Mouse (Mus musculus): ENCODE measurements around the gene Ino80d. TPM values are rescaled to one million over a fixed set of nuclear protein-coding genes. Genes with fewer than 3 reads are reported as not detected.

Gene Ino80d
- polyA plus RNA-seq, 1 experiment from 2014 or later, result 7.9 TPM

DNA sequence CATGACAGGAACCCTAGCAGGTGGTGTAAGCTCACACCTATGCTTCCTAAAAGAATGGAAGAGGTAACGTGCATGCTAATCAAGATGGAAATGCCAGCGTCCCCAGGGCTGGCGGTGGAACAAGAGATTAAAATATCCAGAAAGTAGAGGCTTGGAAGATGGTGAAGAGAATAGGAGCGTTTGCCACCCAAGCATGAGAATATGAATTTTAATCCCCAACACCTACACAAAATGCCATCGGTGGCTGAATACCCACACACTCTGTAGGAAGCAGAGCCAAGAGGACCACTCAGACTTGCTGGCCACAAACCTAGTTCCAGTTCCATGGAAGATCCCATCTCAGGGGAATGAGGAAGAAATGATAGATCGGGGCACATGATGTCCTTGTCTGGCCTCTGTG, 195.2 kb downstream of the Ino80d start:
- WGBS, result 90% methylated on average over 6 of the region's 6 CpGs
- Histone ChIP-seq H3K4me3 (ENCODE audit: low read depth, low read length) (no peak overlapping the region), H3K9me3 (replicated peaks; ENCODE audit: control insufficient read depth, low read length) (no peaks in the 10 kb centered on the region), H3K9ac (replicated peaks; ENCODE audit: low read length) (no peak overlapping the region), H3K36me3 (replicated peaks; ENCODE audit: control insufficient read depth, insufficient read depth, low read depth, low read length) (no peaks in the 10 kb centered on the region), H3K4me1 (ENCODE audit: control insufficient read depth, insufficient read depth, low read length) (no peaks in the 10 kb centered on the region), H3K27ac (replicated peaks; ENCODE audit: low read depth, low read length) (no peak overlapping the region), H3K4me2 (ENCODE audit: low read depth, low read length) (no peak overlapping the region), H3K27me3 (ENCODE audit: control insufficient read depth, insufficient read depth, low read length) (no peaks in the 10 kb centered on the region)
- ATAC-seq (replicated peaks; ENCODE audit: insufficient number of reproducible peaks, low FRiP score, low TSS enrichment, low read depth) (no peak), DNase-seq (ENCODE audit: low spot score) (no peak)

DNA sequence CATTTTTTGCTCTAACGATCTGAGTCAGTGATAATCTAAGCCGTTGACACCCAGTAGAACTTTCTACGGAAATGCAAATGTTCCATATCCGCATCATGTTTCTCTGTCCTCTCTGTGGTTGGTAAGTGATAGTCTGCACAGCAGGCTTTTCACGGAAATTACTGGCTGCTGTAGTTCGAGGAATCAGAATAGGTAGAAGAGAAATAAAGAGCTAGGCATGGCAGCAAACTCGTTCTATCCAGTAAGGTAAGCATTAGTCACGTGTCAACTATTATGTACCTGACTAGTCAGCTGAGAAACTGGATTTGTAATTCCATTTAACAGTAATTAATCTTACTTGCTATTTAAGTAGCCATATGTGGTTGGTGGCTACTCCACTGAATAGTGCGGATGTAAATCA, 197.9 kb downstream of the Ino80d start:
- no peaks in the 10 kb centered on the region for H3K27me3 ChIP-seq (ENCODE audit: control insufficient read depth, insufficient read depth, low read length)
- no peak for ATAC-seq (replicated peaks; ENCODE audit: insufficient number of reproducible peaks, low FRiP score, low TSS enrichment, low read depth)
- no peak overlapping the region for H3K4me3 ChIP-seq (ENCODE audit: low read depth, low read length)
- H3K4me1 ChIP-seq (ENCODE audit: control insufficient read depth, insufficient read depth, low read length), result no peaks in the 10 kb centered on the region
- no peak for DNase-seq (ENCODE audit: low spot score)
- no peak overlapping the region for H3K4me2 ChIP-seq (ENCODE audit: low read depth, low read length)
- 86% methylated on average over 9 of the region's 9 CpGs for WGBS
- H3K9me3 ChIP-seq (replicated peaks; ENCODE audit: control insufficient read depth, low read length), result no peaks in the 10 kb centered on the region
- H3K9ac ChIP-seq (replicated peaks; ENCODE audit: low read length), result no peak overlapping the region
- H3K36me3 ChIP-seq (replicated peaks; ENCODE audit: control insufficient read depth, insufficient read depth, low read depth, low read length), result no peaks in the 10 kb centered on the region
- H3K27ac ChIP-seq (replicated peaks; ENCODE audit: low read depth, low read length), result no peak overlapping the region

DNA sequence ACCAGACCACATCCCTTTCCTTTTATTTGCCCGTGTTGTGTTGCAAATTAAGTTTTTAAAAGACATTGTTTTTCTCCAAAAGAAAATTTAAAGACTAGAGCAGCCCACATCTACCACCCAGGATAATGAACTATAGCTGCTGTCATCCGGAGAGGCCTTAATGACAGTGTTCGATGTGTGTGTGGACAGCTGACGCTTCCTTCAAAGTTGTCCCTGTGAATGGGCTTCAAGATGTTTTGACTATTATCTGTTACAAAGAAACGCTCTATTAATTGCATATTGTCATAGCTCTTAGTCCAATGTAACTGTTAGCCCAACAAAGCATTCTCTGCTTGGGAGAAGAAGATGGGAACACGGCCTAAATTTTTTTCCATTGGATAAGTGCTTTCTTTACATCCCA, 200.0 kb downstream of the Ino80d start:
- Histone ChIP-seq H3K27ac (replicated peaks; ENCODE audit: low read depth, low read length) (no peak overlapping the region), H3K4me2 (ENCODE audit: low read depth, low read length) (no peak overlapping the region), H3K9me3 (replicated peaks; ENCODE audit: control insufficient read depth, low read length) (no peaks in the 10 kb centered on the region), H3K36me3 (replicated peaks; ENCODE audit: control insufficient read depth, insufficient read depth, low read depth, low read length) (no peaks in the 10 kb centered on the region), H3K4me1 (ENCODE audit: control insufficient read depth, insufficient read depth, low read length) (no peaks in the 10 kb centered on the region), H3K4me3 (ENCODE audit: low read depth, low read length) (no peak overlapping the region), H3K27me3 (ENCODE audit: control insufficient read depth, insufficient read depth, low read length) (no peaks in the 10 kb centered on the region), H3K9ac (replicated peaks; ENCODE audit: low read length) (no peak overlapping the region)
- ATAC-seq (replicated peaks; ENCODE audit: insufficient number of reproducible peaks, low FRiP score, low TSS enrichment, low read depth), result no peak
- 82% methylated on average over 6 of the region's 6 CpGs for WGBS
- no peak for DNase-seq (ENCODE audit: low spot score)

DNA sequence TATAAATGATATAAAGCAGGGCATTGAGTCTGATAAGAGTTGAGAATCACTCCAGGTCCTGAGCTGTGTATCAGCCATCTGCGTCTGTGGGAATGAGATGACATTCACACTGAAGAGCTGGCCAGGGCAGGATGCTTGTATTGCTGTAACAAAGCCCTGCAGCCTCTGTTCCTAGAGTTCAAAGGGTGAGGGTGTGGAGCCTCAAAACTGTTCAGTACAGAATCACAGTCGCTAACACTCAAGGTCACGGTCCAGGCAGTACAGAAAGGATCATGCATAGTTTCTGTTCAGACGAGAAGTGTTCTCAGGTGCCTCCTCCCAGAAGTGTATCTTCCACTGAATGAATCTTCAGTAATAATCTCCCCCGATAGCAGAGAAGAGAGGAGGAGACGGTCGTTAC, 203.0 kb downstream of the Ino80d start:
- WGBS, result 64% methylated on average over 7 of the region's 7 CpGs
- no peak overlapping the region for H3K9ac ChIP-seq (replicated peaks; ENCODE audit: low read length)
- H3K27me3 ChIP-seq (ENCODE audit: control insufficient read depth, insufficient read depth, low read length), result no peaks in the 10 kb centered on the region
- no peak for DNase-seq (ENCODE audit: low spot score)
- no peak overlapping the region for H3K4me3 ChIP-seq (ENCODE audit: low read depth, low read length)
- no peak overlapping the region for H3K27ac ChIP-seq (replicated peaks; ENCODE audit: low read depth, low read length)
- no peak for ATAC-seq (replicated peaks; ENCODE audit: insufficient number of reproducible peaks, low FRiP score, low TSS enrichment, low read depth)
- no peak overlapping the region for H3K4me2 ChIP-seq (ENCODE audit: low read depth, low read length)
- H3K9me3 ChIP-seq (replicated peaks; ENCODE audit: control insufficient read depth, low read length), result no peaks in the 10 kb centered on the region
- no peaks in the 10 kb centered on the region for H3K4me1 ChIP-seq (ENCODE audit: control insufficient read depth, insufficient read depth, low read length)
- no peaks in the 10 kb centered on the region for H3K36me3 ChIP-seq (replicated peaks; ENCODE audit: control insufficient read depth, insufficient read depth, low read depth, low read length)

DNA sequence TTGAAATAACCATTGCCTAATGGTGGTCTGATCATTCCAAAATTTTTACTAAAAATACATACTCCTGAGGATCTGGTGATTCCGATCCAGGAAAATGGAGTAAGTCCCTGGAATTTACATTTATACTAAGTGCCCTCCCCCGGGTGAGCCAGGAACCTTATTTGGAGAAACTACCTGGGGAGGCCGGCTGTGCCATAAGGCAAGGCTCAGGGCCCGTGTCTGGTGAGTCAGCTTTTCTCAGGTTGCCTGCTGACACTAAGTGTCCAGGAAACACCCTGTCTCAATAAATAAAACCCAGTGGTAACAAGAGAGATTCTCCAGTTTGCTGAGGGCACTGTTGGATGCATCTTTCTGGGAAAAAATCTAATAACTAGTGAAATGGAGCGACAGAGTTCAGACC, 205.3 kb downstream of the Ino80d start:
- Histone ChIP-seq H3K36me3 (replicated peaks; ENCODE audit: control insufficient read depth, insufficient read depth, low read depth, low read length) (no peaks in the 10 kb centered on the region), H3K27me3 (ENCODE audit: control insufficient read depth, insufficient read depth, low read length) (no peaks in the 10 kb centered on the region)
- no peak for ATAC-seq (replicated peaks; ENCODE audit: insufficient number of reproducible peaks, low FRiP score, low TSS enrichment, low read depth)

DNA sequence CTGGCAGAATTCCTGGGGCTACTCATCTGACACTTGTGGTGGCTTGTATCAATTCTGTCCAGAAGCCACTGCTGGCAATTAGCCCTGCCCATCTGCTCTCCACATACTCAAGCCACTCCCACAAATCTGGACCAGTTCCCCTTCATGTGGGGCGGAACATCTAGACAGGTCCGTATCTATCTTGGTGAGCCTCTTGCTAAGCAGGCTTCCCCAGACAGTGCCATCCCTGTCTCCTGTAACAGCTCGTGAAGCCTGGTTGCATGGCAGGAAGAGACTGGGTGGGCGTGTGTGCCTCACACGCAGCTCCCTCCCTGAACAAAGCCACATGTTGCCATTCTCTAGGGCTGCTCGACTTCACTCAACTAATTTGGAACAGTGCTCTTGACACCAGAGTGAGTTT, 206.0 kb downstream of the Ino80d start:
- no peak overlapping the region for H3K9ac ChIP-seq (replicated peaks; ENCODE audit: low read length)
- no peak overlapping the region for H3K4me2 ChIP-seq (ENCODE audit: low read depth, low read length)
- no peaks in the 10 kb centered on the region for H3K27me3 ChIP-seq (ENCODE audit: control insufficient read depth, insufficient read depth, low read length)
- DNase-seq (ENCODE audit: low spot score) (peak; percentile 53), ATAC-seq (replicated peaks; ENCODE audit: insufficient number of reproducible peaks, low FRiP score, low TSS enrichment, low read depth) (no peak)
- no peaks in the 10 kb centered on the region for H3K4me1 ChIP-seq (ENCODE audit: control insufficient read depth, insufficient read depth, low read length)
- no peak overlapping the region for H3K4me3 ChIP-seq (ENCODE audit: low read depth, low read length)
- WGBS, result 50% methylated on average over 6 of the region's 6 CpGs
- H3K36me3 ChIP-seq (replicated peaks; ENCODE audit: control insufficient read depth, insufficient read depth, low read depth, low read length), result no peaks in the 10 kb centered on the region
- no peaks in the 10 kb centered on the region for H3K9me3 ChIP-seq (replicated peaks; ENCODE audit: control insufficient read depth, low read length)
- H3K27ac ChIP-seq (replicated peaks; ENCODE audit: low read depth, low read length), result no peak overlapping the region

More for the DNA sequence above, 205.3 kb downstream of the Ino80d start:
- Histone ChIP-seq H3K9ac (replicated peaks; ENCODE audit: low read length) (no peak overlapping the region), H3K9me3 (replicated peaks; ENCODE audit: control insufficient read depth, low read length) (no peaks in the 10 kb centered on the region), H3K4me1 (ENCODE audit: control insufficient read depth, insufficient read depth, low read length) (no peaks in the 10 kb centered on the region), H3K4me3 (ENCODE audit: low read depth, low read length) (no peak overlapping the region), H3K4me2 (ENCODE audit: low read depth, low read length) (no peak overlapping the region), H3K27ac (replicated peaks; ENCODE audit: low read depth, low read length) (no peak overlapping the region)
- no peak for DNase-seq (ENCODE audit: low spot score)
- 74% methylated on average over 5 of the region's 5 CpGs for WGBS

Small RNAs within 50 kb of the gene (microRNA-seq; reads per million reads assigned to microRNA genes)
- gene Gm24557 (ENCODE audit: borderline number of aligned reads) (not detected), gene Gm44468 (ENCODE audit: borderline number of aligned reads) (not detected)

Other genes with a start within 250 kb of the Ino80d start
- 611 and 644 TPM in 2 replicates for gene Eef1b2, start 62.2 kb upstream of the Ino80d start, polyA plus RNA-seq (2014; fragmentation: Nextera tagmentation; extraction: Ambion mirVana)
- gene Ndufs1, start 62.2 kb upstream of the Ino80d start, polyA plus RNA-seq (2014; fragmentation: Nextera tagmentation; extraction: Ambion mirVana), result 160 and 162 TPM in 2 replicates
- gene Gpr1, start 99.9 kb upstream of the Ino80d start, polyA plus RNA-seq (2014; fragmentation: Nextera tagmentation; extraction: Ambion mirVana), result 0.11 and 0.17 TPM in 2 replicates
- 12.4 and 13.1 TPM in 2 replicates for gene Zdbf2, start 158.6 kb upstream of the Ino80d start, polyA plus RNA-seq (2014; fragmentation: Nextera tagmentation; extraction: Ambion mirVana)